Mouse (Mus musculus) liver, postnatal 0 days (tissue): ENCODE data around the gene Rnft2.

Experiments
- CTCF ChIP-seq: sonication (generic); IDR thresholded peaks from 2 replicates; pipeline ENCODE4 v1.5.1; 2016; ENCODE audit warnings: antibody characterized with exemption, low read depth
- EP300 ChIP-seq: IDR thresholded peaks from 2 replicates; pipeline ENCODE4 v1.6.1; 2016; ENCODE audit warnings: antibody characterized with exemption, low read depth, mild to moderate bottlenecking

- TF ChIP-seq EP300 (no peak), CTCF (no peak)
These were observed 26.7 kb upstream of the Rnft2 start for GRCm38 (mm10) chr5:118271449-118272110.
